In the genomic region with DNA sequence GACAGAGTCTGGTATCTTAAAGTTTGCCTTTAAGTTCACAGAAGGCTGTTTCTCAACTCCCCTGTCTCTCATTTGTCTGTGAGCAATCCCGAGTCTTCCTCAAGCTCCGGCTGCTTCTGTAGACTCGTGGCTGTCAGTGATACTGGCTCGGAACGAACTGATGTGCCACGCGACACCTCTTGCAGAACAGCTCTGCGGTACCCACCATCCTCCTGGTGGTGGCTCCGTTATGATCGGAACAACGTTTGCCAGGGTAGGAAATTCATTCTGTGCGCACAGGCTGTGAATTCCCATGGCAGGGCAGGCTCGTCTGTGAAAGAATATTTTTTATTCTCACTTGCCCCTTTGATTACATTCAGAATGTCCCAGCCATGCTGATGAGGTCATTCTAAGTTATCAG, we compare ENCODE assay signal across 15 mouse cellular contexts.
DNase-seq lines count a peak whose midpoint lies in the region; ATAC-seq and TF ChIP-seq lines count a peak whose summit lies in the region.
"Had no signal": no experiment of that assay in that cellular context is flagged by ENCODE, and none has a peak within 500 bp of the region (broad histone marks: within the 10 kb centered on the region; RNA-seq: fewer than 3 reads in every experiment).

No protein-coding gene starts in this region.

- H3K4me3 ChIP-seq in layer of hippocampus, adult 2 months = peak overlapping the region; percentile 22; the same call in 1 of the 2 replicates
- H3K4me3 ChIP-seq: embryonic facial prominence, embryonic 15.5 days; heart, embryonic 12.5 days; neural tube, embryonic 15.5 days had no signal

- ATAC-seq in inflammation-experienced regulatory T-cells, adult 6 months = no peak

- no peak overlapping the region for H3K27ac ChIP-seq in layer of hippocampus, adult 2 months
- H3K27ac ChIP-seq: embryonic facial prominence, embryonic 15.5 days; neural tube, embryonic 15.5 days had no signal

- peak; percentile 74 for TF ChIP-seq CTCF in layer of hippocampus, adult 2 months (conservative IDR thresholded peaks at IDR 0.05)

- intact Hi-C loops in left cerebral cortex, postnatal 25 days (cut with DNase I) = no loop called here

- DNase-seq in cerebellum, postnatal 14 days = peak; percentile 24 to 30
- no peak for DNase-seq in cerebellum, adult 18-20 months
- DNase-seq in brain, adult 2 months (ENCODE audit: low read depth, low spot score) = peak; percentile 81
- peak; percentile 57 to 65 for DNase-seq in layer of hippocampus, adult 2 months (ENCODE audit: low spot score in 2 of 2)
- DNase-seq in left cerebral cortex, postnatal 25 days (ENCODE audit: low spot score in 2 of 2) = peak; percentile 60 to 73
- DNase-seq in kidney, postnatal 14 days = no peak
- DNase-seq in adrenal gland, adult 18-20 months (ENCODE audit: low spot score in 2 of 2) = no peak
- DNase-seq: adrenal gland, postnatal 25 days; cerebellum, adult 9-10 months; kidney, postnatal 10 days; lung, postnatal 14 days had no signal

Comparison
In these comparisons a context has a peak if more than half of its experiments do, and no peak if none do; other contexts are left out.
1. DNase-seq: peak in cerebellum, postnatal 14 days (2 of 2), brain, adult 2 months (single experiment), layer of hippocampus, adult 2 months (2 of 2) and left cerebral cortex, postnatal 25 days (2 of 2); none in cerebellum, adult 18-20 months (0 of 2), kidney, postnatal 14 days (single experiment) and adrenal gland, adult 18-20 months (0 of 2).